Mouse (Mus musculus) kidney, adult 8-10 months (tissue): Measurements from ENCODE around the gene Ston1.

Experiments used
- DNase-seq, 2 experiments: peaks; one replicate each; pipeline ENCODE4 v3.0.0; 2022

The Ston1 gene

GRCm38 (mm10) chr17:88696656-88697333 lies 99.3 kb downstream of the Ston1 start:
- DNase-seq: no peak

- DNase-seq: no peak
Measured at GRCm38 (mm10) chr17:88700901-88701300, 103.4 kb downstream of the Ston1 start.

- DNase-seq: no peak
Measured at GRCm38 (mm10) chr17:88702345-88702744, 104.9 kb downstream of the Ston1 start.

DNA sequence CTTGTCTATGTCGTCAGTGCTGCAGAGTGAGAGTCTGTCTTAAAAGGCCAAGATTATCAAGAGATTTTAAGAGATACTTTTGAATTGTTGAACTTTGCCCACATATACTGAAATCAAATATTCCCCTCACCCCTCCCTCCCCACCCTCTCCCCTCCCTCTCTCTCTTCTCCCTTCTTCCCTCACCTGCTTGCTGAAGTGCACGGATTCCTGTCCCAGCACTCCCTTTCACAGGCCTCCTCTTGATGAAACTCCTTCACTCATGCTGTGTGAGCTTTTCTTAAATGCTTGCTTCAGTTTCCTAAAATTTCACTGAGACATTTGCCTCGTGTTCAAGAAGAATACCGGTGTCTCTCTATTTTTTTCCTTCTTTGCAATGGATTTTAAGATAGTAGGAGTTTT lies 105.6 kb downstream of the Ston1 start:
- no peak for DNase-seq

- no peak for DNase-seq
Measured at GRCm38 (mm10) chr17:88706231-88706649, 108.8 kb downstream of the Ston1 start.
